Mouse (Mus musculus): ENCODE results near the gene 1110017D15Rik.

- no peak for TF ChIP-seq CTCF (IDR thresholded peaks at IDR 0.05; ENCODE audit: low read depth)
- TF ChIP-seq EP300 (IDR thresholded peaks at IDR 0.05; ENCODE audit: low read depth): no peak
Measured at GRCm38 (mm10) chr4:41519195-41519594, 2.1 kb upstream of the 1110017D15Rik start.

Data from liver, embryonic 14.5 days (tissue).